Mouse (Mus musculus) T-helper 17 cell (primary cell): ENCODE measurements around the gene Pak1ip1.

Experiments
- in situ Hi-C, 2 experiments: fragments of 300-600 bp; cut with MboI, MseI; formaldehyde crosslinking; loops; 1 replicate in 1 of 2; 2 replicates in 1 of 2; pipeline ENCODE4 v1.15.1; 2025; ENCODE audit warnings: high pct_unique_total_duplicates in 2 of 2

Gene Pak1ip1

GRCm38 (mm10) chr13:41002001-41002400, 1.2 kb downstream of the Pak1ip1 start:
- in situ Hi-C loops: loop anchor here (10.0 to 25.0 kb wide), 2 partner anchors 243 to 1060 kb away; partner anchors contain the start of genes Hivep1 (in 1 of the 2) and Smim13 (in 1 of the 2)

- in situ Hi-C loops: loop anchor here (10.0 to 25.0 kb wide), 2 partner anchors 239 to 1056 kb away; partner anchors contain the start of genes Hivep1 (in 1 of the 2) and Smim13 (in 1 of the 2)
These were observed 5.4 kb downstream of the Pak1ip1 start for GRCm38 (mm10) chr13:41006244-41006643.

- in situ Hi-C loops: loop anchor here (10.0 to 25.0 kb wide), 2 partner anchors 237 to 1054 kb away; partner anchors contain the start of genes Hivep1 (in 1 of the 2) and Smim13 (in 1 of the 2)
These were observed 7.4 kb downstream of the Pak1ip1 start for GRCm38 (mm10) chr13:41008271-41008670.

GRCm38 (mm10) chr13:41008946-41009345, 8.1 kb downstream of the Pak1ip1 start:
- in situ Hi-C loops: loop anchor here (10.0 to 25.0 kb wide), 2 partner anchors 236 to 1053 kb away; partner anchors contain the start of genes Hivep1 (in 1 of the 2) and Smim13 (in 1 of the 2)

- in situ Hi-C loops: loop anchor here in 1 of 2 experiments (10.0 to 25.0 kb wide), 3 partner anchors 171 to 1046 kb away; partner anchors contain the start of genes Hivep1 and Tmem170b
These were observed 15.2 kb downstream of the Pak1ip1 start, which contains the start of gene Tmem14c for GRCm38 (mm10) chr13:41015829-41016634. Tmem14c (plus strand) TSS chr13:41016292.

GRCm38 (mm10) chr13:41016797-41017405, 16.1 kb downstream of the Pak1ip1 start:
- in situ Hi-C loops: loop anchor here in 1 of 2 experiments (10.0 to 25.0 kb wide), 3 partner anchors 172 to 1045 kb away; partner anchors contain the start of genes Hivep1 and Tmem170b

GRCm38 (mm10) chr13:41017832-41018231, 17.0 kb downstream of the Pak1ip1 start:
- in situ Hi-C loops: loop anchor here in 1 of 2 experiments (10.0 to 25.0 kb wide), 3 partner anchors 173 to 1044 kb away; partner anchors contain the start of genes Hivep1 and Tmem170b

GRCm38 (mm10) chr13:41018236-41018635, 17.4 kb downstream of the Pak1ip1 start:
- in situ Hi-C loops: loop anchor here in 1 of 2 experiments (10.0 to 25.0 kb wide), 3 partner anchors 173 to 1044 kb away; partner anchors contain the start of genes Hivep1 and Tmem170b

GRCm38 (mm10) chr13:41018756-41019591, 18.2 kb downstream of the Pak1ip1 start:
- in situ Hi-C loops: loop anchor here in 1 of 2 experiments (10.0 to 25.0 kb wide), 3 partner anchors 174 to 1043 kb away; partner anchors contain the start of genes Hivep1 and Tmem170b

GRCm38 (mm10) chr13:41020494-41020893, 19.7 kb downstream of the Pak1ip1 start:
- in situ Hi-C loops: loop anchor here in 1 of 2 experiments (25.0 kb wide), 1 partner anchor 1042 kb away; the partner anchor contains the start of gene Hivep1

- in situ Hi-C loops: loop anchor here in 1 of 2 experiments (25.0 kb wide), 1 partner anchor 1041 kb away; the partner anchor contains the start of gene Hivep1
These were observed 20.8 kb downstream of the Pak1ip1 start for GRCm38 (mm10) chr13:41021607-41022006.

- in situ Hi-C loops: loop anchor here in 1 of 2 experiments (25.0 kb wide), 1 partner anchor 1040 kb away; the partner anchor contains the start of gene Hivep1
These were observed 21.3 kb downstream of the Pak1ip1 start for GRCm38 (mm10) chr13:41022099-41022498.

- in situ Hi-C loops: loop anchor here in 1 of 2 experiments (5.0 kb wide), 1 partner anchor 42 kb away; no protein-coding TSS in a partner anchor
These were observed 29.3 kb downstream of the Pak1ip1 start for GRCm38 (mm10) chr13:41030098-41030497.

- in situ Hi-C loops: no loop called here
These were observed 41.7 kb downstream of the Pak1ip1 start for GRCm38 (mm10) chr13:41042511-41042910.

GRCm38 (mm10) chr13:41045901-41046300, 45.1 kb downstream of the Pak1ip1 start:
- in situ Hi-C loops: no loop called here

- in situ Hi-C loops: no loop called here
These were observed 46.5 kb downstream of the Pak1ip1 start for GRCm38 (mm10) chr13:41047280-41047679.

GRCm38 (mm10) chr13:41051965-41052364, 51.1 kb downstream of the Pak1ip1 start:
- in situ Hi-C loops: no loop called here
